Mouse (Mus musculus) frontal cortex, postnatal 36 days (tissue): Measurements from ENCODE around the gene Lrg1.

ENCODE experiments used
- DNase-seq, 2 experiments: peaks; one replicate each; pipeline ENCODE4 v3.0.0; 2022; ENCODE audit warnings: low spot score in 2 of 2

Gene Lrg1

GRCm38 (mm10) chr17:56136558-56136957 lies 14.8 kb upstream of the Lrg1 start:
- DNase-seq, result no peak

DNA sequence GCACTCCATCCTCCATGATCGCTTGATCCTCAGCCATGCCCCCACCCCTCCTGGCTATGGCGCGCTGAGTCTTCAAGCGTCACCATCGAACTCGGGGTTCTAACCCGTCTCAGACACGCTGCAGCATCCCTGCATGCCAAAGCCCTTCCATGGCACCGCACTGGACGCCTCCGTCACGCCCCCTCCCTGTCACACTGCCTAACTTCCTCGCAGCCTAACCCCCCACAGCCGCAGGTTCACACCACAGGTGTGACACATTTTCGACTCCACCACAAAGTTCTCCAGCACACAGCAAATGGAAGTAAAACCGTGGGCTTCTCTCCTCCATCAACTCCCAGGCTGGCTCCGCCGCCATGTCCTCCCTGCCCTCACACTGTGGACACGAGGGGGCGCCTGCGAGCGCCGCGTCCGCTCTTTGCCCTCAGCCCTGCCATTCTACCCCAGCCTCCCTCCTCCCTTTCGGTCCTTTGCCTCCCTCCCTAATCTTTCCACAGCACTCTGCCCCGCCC lies 12.7 kb upstream of the Lrg1 start:
- peak in 1 of 2 experiments; percentile 46 for DNase-seq

DNA sequence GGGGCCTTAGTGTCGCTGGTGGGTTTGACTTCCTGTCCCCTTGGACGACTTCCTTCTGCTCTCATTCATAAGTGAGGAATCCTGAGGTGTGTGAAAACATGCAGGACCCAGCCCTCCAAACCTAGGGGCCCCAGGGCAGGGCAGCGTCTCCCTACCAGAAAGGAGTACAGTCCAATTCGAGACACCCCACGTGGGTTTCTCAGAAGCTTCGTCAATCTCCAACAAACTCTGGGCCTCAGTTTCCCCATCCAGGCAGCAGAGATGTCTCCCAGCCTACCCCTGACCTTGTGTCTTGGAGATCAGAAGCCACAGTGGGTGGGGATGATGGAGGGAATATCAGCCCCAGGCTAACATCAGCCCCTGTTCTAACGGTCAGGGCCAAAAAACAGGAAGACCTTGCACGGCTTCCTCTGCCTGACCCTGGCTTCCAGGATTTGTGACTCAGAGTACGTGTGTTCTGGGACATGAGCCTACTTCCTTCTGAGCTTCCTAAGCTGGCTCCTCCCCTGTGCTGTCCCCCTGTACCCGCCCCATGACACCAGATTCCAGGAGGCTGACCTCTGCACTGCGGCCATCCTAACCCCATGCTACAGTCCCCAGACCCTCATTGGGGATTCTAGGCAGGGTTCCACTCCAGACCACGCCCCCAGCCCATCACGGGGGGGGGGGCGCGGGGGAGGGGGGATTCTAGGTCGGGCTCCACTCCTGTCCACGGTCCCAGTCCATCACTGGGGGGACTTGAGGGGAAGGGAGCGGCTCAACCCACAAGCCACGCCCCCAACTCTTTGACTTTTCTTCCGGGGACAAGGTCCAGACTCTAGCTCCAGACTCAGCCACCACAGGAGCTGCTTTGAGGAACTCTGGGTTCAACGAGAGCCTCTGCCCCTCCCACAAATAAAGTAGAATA lies 11.9 kb upstream of the Lrg1 start:
- no peak for DNase-seq

DNA sequence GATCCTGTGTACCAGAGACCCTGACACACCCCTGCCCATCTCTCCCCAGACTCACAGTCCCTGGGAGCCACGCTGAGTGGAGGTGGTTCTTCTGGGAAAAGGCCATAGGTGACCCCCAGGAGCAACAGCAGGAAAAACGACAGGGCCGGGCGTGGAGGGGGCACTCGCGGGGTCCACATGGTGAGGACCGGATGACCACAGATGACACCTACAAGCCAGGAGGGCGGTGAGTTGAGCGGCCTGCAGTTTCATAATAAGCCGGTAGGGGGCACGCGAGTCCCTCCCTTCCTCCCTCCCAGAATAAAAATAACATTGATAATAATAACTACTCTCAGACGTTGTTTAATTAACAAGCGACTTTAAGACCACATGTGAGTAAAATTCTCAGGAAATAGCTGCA lies 10.9 kb upstream of the Lrg1 start:
- DNase-seq, result peak in 1 of 2 experiments; percentile 62

GRCm38 (mm10) chr17:56131814-56132213 lies 10.0 kb upstream of the Lrg1 start:
- DNase-seq, result peak in 1 of 2 experiments; percentile 60

DNA sequence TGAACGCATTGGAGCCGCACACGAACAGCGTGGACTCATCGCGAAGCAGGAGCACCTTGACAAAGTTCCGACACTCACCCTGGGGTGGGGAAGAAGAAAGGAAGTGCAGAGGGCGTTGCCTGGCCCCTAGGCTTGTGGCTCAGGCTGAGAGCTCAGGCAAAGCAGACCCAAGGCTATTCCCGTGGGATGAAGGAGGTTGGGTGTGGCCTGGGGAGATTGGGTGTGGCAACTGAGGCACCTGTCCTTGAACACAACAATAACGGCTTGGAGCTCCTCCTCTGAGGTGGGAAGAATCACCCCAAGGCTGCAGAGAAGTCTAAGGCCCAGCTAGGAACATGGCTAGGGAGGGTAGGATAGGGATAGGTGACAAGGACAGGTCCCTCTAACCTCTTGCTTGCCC lies 9.3 kb upstream of the Lrg1 start:
- no peak for DNase-seq

DNA sequence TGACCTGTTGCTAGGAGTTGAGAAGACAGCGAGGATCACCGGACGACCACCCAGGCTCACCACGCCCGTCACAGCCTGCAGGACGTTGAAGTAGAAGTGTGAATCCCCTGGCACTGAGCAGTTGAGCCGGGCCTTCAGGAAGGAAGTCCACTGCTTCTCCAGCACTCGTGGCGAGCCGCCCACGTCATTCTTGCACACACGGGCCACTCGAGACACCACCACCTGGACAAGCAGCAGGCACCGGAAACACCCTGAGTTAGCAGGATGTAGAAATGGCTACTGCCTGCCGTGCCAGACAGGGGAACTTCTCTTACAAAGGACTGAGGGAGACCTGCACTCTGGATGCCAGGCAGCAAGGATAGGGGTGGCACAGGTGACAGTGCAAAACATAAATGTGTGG lies 6.4 kb upstream of the Lrg1 start:
- no peak for DNase-seq

DNA sequence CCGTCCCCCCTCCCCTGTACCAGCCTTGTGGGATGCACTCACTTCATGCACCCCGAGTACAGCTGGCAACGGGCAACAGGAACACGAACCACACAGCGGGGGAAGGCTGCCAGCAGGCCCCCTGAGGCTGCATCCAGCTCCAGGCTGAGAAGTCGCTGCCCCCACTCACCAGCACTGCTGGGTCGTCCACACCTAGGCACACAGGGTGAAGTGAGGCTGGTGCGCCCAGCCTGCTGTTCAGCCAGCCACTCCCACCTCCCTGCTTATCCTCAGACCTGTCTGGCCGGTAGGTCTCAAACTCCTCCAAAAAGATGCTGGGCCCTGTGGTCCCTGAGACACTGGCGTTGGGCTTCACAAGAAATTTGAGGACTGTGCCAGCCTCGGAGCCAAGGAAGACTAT lies 4.4 kb upstream of the Lrg1 start:
- no peak for DNase-seq

- DNase-seq, result no peak
Observed at GRCm38 (mm10) chr17:56125276-56125630, 3.5 kb upstream of the Lrg1 start.

DNA sequence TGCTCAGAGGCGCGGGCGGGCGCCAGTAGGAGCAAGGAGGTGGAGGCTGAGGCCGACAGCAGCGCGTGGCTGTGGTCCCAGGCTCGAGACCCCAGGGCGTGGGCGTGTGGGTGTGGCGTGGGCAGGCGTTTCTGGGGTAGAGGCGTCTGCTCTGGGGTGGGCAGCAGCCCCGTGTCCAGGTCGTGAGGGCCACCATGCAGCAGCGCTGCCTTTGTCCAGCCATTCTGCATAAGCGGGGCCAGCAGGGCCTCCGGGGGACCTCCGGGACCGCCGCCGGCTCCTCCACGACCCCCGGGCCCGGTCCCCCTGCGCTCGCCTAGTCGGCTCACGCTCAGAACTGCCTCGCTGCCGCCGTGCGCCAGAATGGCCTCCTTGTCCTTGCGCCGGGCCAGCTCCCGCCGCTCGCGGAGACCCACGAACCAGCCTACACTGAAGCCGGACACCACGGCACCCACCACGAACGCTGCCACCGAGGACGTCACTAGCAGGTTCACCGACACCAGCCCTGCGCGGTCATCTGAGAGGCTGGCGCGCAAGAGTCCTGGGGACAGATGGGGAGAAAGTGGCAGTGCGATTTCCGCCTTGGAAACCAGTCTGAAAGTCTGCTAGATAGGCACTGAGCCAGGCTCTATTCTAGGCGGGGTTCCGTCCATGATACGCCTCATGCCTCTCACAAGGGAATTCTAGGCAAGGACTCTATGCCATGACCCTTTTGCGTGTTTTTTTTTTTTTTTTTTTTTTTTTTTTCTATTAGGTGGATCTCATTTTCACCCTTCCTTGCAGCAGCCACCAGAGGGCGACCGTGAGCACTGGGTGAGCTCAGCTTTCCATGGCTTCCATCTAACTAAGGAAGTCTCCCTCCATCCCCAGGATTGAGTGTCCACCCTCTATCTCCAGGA lies 2.8 kb upstream of the Lrg1 start:
- no peak for DNase-seq

DNA sequence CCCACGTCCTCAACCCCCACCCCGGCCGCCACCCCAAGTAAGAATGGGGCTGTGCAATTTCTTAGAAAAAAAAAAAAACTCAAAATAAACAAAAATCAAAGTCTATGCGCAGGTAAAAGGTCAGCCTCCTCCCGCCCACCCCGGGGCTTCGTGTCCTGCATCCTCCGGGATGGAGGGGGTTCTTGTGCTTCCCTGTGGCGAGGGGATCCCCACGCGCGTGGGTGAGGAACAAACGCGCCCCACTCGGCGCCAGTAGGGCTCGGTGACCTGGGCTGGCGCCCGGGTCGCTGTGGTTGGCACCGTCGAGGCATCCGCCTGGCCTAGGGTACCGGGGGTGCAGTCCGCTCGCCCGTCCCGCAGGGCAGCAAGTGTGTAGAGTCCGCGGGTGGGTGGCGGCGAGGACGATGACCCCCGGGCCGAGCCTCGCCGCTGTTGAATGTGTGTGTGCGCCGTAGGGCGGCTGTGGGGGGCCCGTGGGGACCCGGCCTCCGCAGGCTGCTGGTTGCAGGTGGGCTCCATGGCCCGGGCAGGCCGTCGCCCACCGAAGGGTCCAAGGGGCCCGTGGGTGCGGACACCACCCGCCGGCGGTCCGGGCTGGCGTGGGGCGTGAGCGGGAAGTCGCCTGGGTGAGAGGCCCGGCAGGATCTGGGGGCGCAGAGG lies 2.0 kb upstream of the Lrg1 start:
- DNase-seq, result no peak

DNA sequence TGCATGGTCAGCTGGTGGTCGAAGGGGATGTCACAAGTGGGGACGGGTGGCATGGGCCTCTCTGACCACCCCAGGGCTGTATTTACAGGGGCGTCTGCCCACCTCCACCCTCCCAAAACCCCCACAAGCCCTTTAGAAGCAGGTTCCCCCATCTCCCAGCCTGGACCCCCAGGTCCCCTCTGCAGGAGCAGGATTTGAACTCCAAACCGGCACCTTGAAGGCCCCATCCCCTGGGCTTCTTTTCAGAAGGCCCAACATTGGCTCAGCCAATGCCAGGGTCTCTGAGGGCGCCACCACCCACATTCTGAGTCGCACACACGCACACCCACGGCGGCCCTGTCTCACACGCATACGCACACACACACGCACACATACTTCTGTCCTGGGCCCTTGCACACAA lies 1.4 kb upstream of the Lrg1 start:
- no peak for DNase-seq

DNA sequence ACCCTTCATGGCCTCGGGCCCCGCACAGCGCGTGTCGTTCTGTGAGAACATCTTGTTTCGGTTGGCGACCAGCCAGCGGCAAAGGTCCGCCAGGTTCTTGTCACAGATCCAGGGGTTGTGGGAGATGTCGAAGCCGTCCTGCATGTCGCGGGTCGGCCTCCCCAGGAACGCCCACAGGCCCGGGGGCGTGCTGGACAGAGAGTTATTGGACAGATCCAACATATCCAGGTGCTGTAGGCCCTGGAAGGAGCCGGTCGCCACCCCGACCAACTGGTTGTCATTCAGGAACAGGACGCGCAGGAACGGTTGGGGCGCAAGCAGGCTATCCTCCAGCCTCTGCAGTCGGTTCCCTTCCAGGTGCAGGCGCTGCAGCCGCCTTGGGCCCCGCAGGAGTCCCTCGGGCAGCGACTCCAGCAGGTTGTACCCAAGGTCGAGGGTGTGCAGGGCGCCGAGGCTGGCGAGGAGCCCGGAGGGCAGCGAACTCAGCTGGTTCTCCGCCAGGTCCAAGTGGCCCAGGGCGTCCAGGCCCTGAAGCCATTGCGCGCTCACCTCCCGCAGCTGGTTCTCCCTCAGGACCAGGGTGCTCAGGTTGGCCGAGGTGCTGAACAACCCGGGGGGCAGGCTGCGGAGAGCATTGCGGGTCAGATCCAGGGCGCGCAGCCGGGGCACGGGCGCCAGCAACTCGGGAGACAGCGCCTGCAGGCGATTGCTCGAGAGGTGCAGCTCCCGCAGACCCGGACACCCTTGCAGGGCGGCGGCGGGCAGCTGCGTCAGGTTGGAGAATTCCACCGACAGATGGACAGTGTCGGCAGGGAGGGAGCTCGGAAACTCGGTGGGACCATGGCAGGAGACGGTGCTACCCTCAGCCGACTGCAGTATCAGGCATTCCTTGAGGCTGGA lies 1.6 kb downstream of the Lrg1 start:
- no peak for DNase-seq

GRCm38 (mm10) chr17:56119431-56119830 lies 2.4 kb downstream of the Lrg1 start:
- DNase-seq, result no peak

DNA sequence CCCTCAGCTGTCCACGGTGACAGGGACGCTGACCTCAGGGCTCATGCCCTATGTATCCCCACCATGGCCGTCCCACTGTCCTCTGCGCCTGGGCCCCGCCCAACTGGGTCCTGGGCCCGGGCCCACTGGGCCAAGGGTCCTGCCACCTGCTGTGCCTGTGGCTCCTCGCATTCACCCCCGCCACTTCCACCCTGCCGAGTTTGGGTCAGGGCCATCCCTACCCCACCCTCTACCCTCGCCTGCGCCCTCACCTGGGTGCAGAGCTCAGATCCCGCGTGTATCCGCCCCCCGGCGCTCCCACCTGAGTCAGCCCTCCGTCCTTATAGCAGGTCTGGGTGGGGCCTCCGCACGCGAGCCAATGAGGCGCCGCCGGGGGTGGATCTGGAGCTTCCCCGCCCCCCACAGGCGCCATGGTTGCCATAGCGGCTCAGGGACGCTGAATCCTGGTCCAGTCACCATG lies 4.5 kb downstream of the Lrg1 start, which contains the start of gene Plin5:
TSS of gene Plin5 (minus strand) at position 346 of the 460 bp plus-strand sequence.
- DNase-seq, result peak in 1 of 2 experiments; percentile 43

GRCm38 (mm10) chr17:56116193-56116592 lies 5.6 kb downstream of the Lrg1 start:
- no peak for DNase-seq

DNA sequence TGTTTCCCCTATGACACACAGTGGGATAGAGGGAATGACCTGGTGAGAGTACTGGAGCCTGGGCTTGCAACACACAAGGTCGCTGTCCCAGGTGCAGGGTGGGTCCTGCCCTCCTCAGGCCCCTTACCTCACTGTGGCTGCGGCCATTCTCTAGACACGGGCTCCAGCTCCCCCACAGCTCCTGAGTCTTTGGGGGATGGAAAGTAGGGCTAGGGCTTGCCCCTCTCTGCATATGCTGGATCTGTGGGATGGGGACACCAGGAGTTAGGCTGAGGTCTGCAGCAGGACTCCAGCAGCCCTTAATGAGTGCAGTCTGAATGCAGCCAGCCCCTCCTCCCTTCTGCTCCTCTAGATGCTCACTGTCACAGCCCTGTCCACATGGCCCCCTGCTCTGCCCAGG lies 9.1 kb downstream of the Lrg1 start:
- no peak for DNase-seq

DNA sequence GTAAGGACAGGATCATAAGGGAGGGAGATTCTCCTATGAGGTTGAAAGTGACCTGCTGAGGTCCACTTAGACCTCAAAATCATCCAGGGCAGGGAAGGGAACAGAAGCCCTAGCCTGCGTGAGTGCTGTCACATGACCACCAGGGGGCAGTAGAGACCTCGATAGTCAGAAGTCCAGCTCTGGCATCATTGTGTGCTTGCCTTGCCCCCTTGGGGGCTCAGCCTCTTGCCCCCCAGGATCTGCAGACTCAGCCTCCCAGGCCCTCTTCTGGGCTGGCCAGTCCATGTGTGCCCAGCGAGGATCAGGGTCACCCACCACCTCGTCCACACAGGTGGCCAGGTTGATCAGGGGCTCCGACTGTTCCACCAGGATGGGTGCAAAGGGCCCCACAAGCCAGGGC lies 9.9 kb downstream of the Lrg1 start:
- DNase-seq, result no peak

- no peak for DNase-seq
Observed at GRCm38 (mm10) chr17:56111021-56111420, 10.8 kb downstream of the Lrg1 start.

GRCm38 (mm10) chr17:56110571-56110970 lies 11.2 kb downstream of the Lrg1 start:
- no peak for DNase-seq
